Mouse (Mus musculus): Measurements from ENCODE around the gene Tmem209.

Tmem209 gene

DNA sequence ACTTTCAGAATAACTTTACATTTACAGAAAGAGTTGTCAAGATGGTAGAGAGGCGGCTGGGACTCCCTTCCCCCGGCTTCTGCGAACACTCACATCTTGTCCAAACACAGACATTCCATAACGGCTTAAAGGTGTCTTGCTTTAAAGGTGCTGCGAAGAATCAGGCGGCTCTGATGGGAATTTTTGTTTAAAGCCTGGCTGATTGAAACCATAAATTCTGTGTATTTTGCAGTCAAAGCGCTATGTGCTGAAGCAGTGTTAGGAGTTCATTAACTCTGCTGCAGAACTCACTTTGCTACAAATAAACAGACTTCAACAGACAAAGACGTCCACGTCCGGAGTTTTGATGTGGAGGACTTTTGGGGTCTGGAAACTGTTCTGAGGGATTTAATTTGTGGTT is 28.7 kb upstream of the Tmem209 start:
- DNase-seq (ENCODE audit: low spot score in 2 of 2): peak in 1 of 2 experiments; percentile 37

DNA sequence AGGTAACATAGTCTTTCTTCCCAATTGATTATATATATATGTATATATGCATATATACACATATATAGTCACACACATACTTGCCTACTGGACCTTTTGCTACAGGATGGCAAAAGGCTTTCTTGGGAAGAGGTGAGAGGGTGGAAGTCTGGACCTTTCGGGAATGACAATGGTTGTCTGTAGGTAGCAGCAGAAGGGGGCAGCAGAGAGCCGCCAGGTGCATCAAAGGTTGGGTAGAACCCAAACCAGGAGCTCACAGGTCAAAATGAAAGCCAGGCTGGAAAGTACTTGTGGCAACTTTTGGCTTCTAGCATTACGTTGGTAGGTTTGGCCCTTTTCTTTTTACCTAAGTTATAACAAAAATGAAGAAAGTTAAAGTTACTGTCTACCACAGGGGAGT is 25.8 kb upstream of the Tmem209 start:
- DNase-seq (ENCODE audit: low spot score in 2 of 2): no peak

DNA sequence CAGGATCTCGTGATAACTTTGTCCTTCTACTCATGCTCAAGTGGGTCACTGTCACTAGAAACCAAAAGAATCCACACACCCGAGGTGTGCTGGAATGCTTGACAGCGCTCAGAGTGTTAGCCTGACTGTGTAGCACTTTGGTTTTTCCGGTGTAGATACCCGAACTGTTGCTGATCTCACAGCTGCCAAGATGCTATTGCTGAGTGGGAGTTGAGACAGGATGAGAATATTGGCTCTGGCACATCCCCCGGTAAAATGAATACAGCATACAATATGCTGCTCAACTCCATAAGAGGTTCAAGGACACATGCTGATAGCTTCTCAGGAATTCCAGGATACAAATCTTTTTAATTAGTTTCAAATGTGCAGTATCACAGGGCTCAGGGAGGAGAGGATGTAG is 19.2 kb upstream of the Tmem209 start:
- peak in 1 of 2 experiments; percentile 56 for DNase-seq (ENCODE audit: low spot score in 2 of 2)

DNA sequence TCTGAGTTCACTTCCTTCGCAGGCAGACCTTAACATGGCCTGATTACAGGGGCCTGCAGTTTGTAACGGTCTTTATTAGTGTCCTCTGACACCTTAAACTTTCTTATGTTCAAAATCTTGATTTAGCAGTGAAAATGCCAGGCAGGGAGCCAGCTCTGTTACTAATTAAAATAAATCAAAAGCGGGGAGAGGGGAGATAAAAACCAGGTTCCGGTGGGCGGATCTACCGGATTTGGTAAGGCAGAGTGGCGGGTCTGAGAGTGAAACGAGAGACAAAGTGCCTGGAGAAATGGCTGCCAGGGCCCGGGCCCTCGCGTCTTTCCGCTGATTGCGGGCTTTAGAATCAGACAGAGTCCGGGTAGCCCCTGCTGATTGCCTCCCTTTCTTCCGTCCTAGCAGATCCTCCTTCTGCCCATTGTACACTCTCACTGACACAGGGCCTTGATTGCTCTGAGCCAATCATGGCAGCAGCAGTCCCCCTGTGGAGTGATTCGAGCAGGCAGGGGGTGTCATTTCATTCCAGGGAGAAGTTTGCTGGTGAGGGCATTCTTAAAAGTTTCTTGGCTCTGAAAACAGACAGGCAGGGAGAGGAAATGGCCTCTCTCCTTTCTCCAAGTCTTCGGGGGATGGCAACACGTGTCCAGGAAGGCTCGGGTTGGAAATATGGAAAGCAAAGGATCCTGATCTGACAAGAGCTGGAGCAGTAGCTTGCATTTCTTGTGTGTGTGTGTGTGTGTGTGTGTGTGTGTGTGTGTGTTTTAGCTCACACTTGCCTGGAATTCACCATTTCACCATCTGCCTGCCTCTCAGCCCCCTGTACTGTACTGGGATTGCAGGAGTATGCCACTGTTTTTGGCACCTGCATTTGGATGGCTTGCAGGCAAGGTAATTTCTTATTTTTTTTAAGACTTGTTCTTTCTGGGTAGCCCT is 17.3 kb upstream of the Tmem209 start:
- no peak for DNase-seq (ENCODE audit: low spot score in 2 of 2)

DNA sequence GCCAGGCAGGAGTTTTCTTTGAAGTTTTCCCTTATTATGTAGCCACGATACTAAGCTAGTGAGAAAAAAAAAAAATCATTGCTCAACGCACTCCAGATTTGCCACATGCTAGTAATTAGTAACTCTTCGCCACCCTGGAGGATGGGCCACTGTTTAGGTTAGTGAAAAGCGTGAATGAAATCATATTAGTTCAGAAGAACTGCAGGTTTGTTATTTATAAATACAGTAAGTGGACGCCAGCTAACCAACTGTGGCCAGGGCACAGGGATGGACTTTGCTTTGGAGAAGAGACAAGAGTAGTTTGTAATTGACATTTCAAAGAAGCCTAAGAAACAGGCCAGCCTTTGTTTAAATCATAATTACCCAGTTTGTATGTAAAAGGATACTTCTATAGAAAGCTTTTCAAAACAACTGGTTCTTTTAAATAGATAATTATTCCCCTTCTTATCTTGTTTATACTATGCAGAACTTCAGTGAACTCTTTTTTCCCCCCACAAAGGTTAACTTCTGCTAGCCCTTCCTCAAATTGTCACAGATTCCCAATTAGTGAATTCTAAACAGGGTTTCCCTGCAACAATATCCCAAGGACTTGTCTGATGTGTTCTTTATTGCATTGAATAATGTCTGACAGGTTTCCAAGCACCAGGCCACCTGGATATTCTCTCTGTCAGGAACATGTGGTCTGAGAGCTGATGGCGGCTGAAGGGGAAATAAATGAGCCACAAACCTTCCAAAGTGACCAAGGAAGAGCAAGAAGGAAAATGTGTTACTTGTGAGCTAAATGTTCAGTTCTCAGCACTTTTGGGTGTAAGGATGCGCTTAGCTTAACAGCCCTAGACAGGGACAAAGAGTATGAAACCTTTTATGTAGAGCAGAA is 16.1 kb upstream of the Tmem209 start:
- DNase-seq (ENCODE audit: low spot score in 2 of 2): no peak

DNA sequence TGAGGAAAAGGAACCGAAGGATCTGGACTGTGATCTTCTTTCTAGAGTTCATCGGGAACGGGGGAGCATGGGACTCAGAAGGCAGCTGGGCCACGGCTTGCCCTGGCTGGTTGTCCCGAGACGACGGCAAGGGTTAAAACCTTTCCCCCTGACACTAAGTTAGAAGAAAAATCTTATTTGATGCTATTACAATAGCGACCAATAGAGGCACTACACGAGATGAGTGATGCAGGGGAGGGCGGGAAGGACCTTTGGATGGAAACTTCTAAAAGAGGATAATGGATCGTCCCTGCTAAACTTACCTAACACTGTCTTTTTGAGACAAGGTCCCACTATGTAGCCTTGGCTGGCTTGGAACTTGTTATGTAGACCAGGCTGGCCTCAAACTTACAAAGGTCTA is 10.8 kb upstream of the Tmem209 start:
- no peak for DNase-seq (ENCODE audit: low spot score in 2 of 2)

DNA sequence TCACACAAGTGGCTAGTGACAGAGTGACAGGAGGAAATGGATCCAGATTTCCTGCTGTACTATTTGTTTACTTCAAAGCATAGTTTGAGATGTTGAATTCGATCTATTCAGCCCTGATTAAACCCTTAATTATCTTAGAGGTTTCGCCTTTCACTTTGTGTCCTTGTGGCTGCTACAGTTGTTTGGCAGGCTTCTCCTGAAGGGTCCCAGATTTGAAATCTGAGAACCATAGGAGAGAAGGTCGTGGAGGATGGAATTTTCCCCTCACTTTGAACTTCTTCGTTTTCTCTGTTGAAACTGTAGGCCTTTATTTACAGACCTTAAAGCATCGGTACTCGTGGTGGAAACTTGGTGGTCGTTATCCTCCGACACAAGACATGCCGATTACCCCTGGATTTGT is 4.7 kb upstream of the Tmem209 start:
- no peak for DNase-seq (ENCODE audit: low spot score in 2 of 2)

DNA sequence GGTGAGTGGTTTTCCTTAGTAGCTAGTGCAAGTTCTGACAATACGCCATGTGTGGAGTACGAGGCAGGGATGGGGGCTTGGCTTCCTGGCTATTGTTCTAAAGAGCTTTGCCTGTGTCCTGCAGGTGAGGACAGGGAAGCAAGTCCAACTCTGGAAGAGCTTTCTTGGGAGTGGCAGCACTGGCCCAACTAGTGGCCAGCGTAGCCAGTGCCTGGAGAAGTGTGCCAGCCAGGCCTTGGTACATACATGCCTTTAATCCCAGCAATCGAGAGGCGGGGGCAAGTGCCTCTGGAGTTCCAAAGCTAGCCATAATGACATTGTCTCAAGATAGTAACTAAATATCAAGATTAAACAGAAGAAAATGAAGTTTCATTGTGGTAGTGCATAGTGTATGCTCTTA is 708 bp upstream of the Tmem209 start:
- no peak for DNase-seq (ENCODE audit: low spot score in 2 of 2)

DNA sequence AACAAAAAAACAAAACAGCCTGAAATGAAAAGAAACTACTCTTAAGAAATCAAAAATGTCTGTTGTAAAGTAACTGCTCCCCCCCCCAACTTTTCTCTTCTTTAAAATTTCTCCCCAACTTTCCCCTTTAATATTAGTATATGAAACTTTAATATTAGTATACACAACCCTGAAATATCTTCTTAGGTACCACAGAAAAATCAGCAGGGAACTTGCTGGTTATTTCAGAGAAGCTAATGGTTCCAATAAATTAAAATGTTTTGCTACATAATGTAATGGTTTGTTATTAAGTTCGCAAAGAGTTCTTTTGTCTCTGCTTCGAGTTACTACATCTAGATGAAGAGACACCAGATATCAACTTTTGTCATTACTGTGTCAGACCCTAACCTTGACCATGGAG is 759 bp downstream of the Tmem209 start:
- no peak for DNase-seq (ENCODE audit: low spot score in 2 of 2)

DNA sequence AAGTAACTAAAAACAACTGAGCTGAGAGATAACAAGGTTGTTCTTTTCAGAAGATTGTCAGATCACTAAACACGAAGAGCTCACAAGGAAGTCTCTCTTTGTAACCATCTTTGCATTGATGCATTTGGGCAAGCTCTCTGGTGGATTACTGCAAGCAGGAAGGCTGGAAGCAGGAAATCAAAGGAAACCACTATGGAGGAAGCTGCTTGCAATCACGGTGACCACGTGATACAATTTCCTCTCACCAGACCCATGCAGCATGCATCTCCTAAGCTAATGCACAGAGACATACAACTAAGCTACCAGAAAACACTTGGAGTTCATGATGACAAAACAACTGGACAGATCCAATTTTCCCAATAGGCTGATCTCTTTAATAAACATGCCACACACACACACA is 10.5 kb downstream of the Tmem209 start:
- no peak for DNase-seq (ENCODE audit: low spot score in 2 of 2)

DNA sequence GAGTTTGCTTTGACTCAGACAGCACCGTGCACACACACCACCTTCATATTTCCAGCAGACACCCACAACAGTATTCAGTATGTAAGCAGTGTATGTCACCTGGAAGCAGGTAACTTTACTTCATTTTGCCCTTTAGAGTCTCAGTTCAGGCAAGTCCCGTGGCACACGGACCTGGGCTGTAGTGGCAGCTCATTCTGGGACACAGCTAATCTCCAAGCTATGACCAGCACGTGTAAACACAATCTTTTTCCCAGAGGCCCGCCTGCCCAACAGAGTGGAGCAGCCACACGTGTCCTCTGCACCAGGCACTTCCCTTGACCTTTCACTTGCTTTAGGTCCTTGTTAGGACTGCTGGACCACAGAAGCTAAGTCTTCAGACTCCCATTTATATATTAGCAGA is 23.1 kb downstream of the Tmem209 start:
- no peak for DNase-seq (ENCODE audit: low spot score in 2 of 2)

DNA sequence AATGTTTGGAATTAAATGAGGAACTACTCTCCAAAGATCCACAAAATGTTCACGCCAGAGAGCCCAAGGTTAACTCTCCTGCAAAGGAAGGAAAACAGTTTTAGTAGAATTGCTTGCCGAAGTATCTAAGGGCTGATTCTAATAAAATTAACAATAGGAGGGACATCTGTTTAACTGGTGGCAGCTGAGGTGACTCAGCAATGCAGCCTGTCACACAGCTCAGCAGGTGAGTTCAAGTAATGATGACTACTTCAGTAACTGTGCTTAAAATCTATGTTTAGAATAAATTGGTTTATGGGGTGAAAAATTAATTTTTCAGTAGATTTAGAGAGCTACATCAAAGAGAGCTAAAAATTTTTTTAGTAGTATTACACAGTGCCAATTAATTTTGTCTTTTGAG is 26.7 kb downstream of the Tmem209 start:
- no peak for DNase-seq (ENCODE audit: low spot score in 2 of 2)

DNA sequence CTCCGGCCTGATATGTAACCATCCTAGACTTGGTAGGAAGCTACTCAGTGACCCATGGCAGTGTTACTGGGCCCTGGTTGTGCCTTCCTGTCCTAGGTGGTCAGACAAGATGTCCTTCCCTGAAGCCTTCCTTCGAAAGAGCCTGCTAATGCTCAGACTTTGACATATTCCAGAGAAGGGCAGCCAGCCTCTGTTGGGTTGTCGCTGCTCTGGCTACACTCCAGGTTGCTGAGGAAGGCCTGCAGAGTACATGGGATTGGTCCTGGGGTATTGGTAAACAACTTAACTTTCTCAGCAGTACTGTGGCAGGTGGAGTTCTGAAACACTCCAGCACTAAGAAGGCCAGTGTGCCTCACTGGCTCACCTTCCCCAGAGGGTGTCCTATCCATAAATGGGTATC is 30.2 kb downstream of the Tmem209 start:
- DNase-seq (ENCODE audit: low spot score in 2 of 2): no peak

DNA sequence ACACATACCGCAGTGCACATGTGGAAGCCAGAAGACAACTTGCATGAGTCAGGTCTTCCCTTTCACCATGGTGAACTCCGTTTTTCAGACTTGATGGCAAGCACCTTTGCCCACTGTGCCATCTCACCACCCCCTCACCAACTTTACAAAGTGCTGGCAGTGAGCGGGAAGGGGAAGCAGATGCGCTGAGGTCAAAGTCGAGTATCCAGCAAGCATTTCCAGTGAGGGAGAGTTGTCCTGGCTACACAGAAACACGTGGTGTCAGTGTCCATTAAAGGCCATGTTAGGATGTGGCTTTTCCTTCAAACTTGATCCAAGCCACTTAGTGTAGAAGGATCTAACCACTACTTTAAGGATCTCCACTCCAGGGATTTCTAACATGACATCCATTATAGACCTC is 31.8 kb downstream of the Tmem209 start:
- no peak for DNase-seq (ENCODE audit: low spot score in 2 of 2)

DNA sequence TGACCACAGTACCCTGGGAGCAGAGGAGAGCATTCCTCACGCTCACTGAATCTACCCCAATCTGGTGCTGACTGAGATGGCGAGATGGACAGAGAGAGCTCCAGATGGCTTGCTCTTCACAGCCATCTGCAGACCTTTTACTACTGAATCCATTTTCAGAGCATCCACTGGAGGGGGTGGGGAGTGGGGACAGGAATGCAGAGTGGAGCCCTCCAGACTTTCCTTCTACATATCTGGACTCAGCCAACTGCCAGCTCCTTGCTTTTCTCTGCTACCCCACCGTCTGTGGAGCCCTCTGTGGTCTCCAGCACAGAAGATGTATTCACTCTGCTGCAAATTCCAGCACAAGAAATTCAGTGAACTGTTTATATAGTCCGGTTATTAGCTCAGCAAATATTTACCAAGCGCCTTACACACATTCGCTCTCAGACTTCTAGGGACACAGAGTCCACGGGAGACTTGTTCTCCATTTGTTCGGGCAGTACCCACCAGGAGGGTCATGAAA is 32.3 kb downstream of the Tmem209 start:
- no peak for DNase-seq (ENCODE audit: low spot score in 2 of 2)

DNA sequence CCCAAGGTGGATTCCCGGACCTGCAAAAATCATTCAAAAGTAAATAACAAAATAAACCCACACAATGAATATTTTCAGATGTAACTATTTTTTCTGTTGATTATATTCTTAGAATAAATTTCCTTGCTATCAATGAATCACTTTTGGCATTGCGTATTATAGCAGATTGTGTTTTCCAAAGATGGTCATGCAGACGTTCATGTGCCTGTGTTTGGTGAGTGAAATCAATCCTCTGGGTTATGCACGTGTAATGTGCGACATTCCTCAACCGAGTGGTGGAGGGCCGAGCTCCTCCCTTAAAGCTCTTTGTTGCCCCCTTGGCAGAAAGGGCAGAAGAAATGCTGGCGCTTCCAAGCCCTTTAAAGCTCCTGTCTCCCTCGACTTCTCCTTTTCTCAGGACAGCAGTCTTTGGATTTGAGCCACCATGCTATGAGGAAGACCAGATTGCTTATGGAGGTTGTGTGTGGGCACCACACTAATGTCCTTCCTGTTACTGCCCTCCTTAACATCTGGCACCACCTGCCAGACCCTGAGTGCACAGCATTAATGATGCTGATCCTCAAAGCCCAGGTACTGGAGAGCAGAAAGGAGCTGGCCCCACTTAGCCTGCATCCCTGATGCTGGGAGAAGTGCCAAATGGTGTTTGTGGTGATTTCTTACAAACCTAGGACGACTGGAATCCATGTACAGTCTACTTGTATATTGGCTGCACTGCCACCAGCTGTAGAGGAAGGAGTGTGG is 33.4 kb downstream of the Tmem209 start:
- no peak for DNase-seq (ENCODE audit: low spot score in 2 of 2)

DNA sequence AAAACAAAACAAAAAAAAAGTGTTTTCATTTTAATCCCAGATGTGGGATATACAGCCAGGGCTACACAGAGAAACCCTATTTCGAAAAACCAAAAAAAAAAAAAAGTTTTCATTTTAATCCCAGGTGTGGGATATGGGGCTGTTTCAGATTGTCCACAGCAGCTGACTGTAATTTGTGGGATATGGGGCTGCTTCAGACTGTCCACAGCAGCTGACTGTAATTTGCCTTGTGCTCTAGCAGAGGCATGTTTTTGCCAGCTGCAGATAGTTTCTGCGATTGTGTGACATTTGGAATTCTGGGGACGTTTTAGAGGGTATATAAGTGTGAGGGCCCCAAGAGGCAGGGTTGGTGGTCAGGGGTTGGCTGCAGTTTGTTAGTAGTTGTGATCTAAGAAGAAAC is 37.9 kb downstream of the Tmem209 start:
- no peak for DNase-seq (ENCODE audit: low spot score in 2 of 2)

DNA sequence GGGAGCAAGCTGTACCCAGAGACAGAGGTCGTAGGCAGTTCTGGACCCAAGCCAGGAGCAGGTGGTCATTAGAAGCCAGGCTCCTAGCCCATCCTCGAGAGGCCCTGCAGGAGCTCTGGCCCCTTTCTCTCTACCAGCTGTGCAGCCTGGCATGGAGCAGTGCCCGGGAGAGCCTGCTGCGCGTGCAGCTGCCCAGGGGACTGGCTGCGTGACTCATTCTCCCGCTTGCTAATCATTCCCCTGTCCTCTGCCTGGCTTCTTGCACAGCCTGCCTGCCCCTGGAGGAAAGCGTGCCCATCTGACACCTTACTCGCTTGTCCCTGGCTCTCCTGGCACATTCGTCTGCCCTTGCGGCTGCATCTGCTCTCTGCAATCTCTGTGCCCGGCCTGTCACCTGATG is 40.2 kb downstream of the Tmem209 start:
- DNase-seq (ENCODE audit: low spot score in 2 of 2): no peak

DNA sequence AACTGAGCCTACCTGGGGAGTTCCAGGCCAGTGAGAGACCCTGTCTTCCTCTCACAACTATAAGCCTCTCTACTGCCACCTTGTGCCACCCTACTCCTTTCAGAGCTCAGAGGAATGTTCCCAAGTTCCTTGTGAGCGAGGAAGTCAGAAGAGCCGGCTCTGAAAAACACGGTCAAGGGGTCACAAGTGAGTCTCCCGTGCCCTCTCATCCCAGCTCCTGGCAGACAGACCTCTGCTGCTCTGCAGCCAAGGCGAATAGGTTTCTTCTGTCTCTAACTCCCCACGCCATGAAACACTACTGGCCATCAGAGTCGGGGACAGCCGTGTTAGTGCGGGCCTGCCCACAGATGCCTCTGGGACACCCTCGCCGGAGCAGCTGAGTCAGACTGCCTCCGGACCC is 40.9 kb downstream of the Tmem209 start:
- DNase-seq (ENCODE audit: low spot score in 2 of 2): no peak

DNA sequence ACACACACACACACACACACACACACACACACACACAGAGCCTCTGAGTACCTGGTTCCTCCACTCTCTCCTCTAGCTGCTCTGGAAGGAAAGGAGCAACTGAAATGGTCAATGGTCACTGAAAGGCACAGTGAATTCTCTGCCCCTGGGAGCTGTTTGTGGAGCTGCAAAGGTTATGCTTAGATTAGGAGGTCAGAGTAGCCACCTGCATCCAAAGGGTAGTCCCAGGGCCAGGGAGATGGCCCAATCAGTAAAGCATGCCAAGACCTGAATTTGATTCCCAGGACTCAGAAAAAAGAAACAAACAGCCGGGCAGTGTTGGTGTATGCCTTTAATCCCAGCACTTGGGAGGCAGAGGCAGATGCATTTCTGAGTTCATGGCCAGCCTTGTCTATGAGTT is 41.5 kb downstream of the Tmem209 start:
- DNase-seq (ENCODE audit: low spot score in 2 of 2): no peak

DNA sequence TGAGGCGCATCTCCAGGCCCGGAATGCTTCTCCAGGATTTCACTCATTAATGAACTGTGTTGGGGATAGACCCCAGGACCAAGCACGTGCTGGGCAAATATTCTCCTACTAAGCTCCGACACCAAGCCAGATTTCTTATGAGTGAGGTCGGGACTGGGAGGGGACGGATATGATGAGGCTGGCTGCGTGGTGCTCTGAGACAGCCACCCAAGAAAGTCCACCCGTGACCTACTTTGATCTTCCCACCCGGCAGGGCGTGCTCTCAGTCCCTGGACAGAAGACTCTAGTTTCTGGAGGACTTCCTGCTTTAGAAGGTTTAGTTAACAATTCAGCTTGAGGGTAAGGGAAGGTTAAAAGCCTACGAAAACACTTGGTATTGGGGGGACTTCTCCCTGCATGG is 44.0 kb downstream of the Tmem209 start:
- no peak for DNase-seq (ENCODE audit: low spot score in 2 of 2)

DNA sequence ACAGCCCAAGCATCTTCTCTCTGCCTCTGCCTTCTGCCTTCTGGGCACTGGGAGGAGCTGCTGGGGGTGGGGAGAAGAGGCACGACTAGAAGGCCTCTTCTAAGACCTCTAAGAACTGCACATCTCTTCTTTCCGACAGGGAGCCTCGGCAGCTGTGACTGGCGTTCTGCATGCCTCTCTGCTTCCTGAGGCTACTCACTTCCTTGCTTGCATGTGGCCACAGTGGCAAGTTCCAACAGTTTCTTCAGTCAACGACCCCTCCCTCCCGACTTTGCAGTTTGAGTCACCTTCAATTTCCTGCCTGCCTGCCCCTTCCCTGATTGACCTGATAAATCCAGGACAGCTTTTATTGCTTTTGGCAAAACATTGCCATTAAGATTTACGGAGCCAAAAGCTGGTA is 46.8 kb downstream of the Tmem209 start:
- no peak for DNase-seq (ENCODE audit: low spot score in 2 of 2)
